Mouse (Mus musculus): ENCODE data around the gene Bysl. TPM values are rescaled to one million over a fixed set of nuclear protein-coding genes. Genes with fewer than 3 reads are reported as not detected.

Bysl gene
- polyA plus RNA-seq, 1 experiment from 2014 or later: 31.5 TPM

DNA sequence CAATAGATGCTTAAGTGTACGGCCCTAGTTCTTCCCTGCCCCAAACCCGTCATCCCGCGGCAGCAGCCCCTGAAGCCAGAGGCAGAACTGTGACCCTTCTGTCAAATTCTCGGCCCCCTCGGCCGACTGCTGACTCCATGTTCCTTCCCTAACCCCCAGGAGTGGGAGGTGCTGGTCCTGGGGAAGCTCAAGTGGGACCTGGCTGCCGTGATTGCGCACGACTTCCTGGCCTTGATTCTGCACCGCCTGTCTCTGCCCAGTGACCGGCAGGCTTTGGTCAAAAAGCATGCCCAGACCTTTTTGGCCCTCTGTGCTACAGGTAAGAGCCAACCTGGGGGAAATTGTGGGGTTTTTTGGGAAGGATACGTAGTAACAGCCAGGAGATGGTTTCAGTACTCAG, 14.0 kb downstream of the Bysl start:
- H3K4me3 ChIP-seq: no peak overlapping the region
- no peak for ATAC-seq (ENCODE audit: low FRiP score, low read depth)
- peaks cover 42% of the 10 kb centered on the region for H3K36me3 ChIP-seq
- WGBS: 52% methylated on average over 13 of the region's 13 CpGs
- no peaks in the 10 kb centered on the region for H3K27me3 ChIP-seq
- H3K9ac ChIP-seq (replicated peaks): no peak overlapping the region
- H3K4me2 ChIP-seq (replicated peaks): peak overlapping the region; percentile 95
- H3K4me1 ChIP-seq: peaks cover 49% of the 10 kb centered on the region
- no peaks in the 10 kb centered on the region for H3K9me3 ChIP-seq
- H3K27ac ChIP-seq (replicated peaks): no peak overlapping the region

DNA sequence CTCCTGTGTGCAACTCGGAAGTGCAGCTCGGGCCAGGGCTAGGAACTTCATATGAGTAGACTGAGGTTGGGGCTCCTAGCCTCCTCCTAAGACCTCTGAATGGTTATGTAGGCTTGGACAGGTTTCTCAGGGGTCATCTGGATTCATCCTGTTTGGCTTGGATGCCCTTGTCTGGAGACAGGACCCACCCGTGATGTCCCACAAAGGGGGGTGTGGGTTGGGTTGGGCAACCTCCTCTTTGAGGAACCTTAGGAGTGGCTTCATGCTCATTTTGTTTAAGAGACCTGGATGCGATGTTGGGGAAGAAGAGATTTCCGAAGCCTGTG, 14.5 kb downstream of the Bysl start:
- Histone ChIP-seq H3K9me3 (no peaks in the 10 kb centered on the region), H3K27ac (replicated peaks) (peak overlapping the region; percentile 93), H3K36me3 (peaks cover 38% of the 10 kb centered on the region), H3K9ac (replicated peaks) (peak overlapping the region; percentile 45), H3K4me3 (no peak overlapping the region), H3K4me1 (peaks cover 49% of the 10 kb centered on the region), H3K4me2 (replicated peaks) (peak overlapping the region; percentile 95), H3K27me3 (no peaks in the 10 kb centered on the region)
- WGBS: 44% methylated on average over 5 of the region's 5 CpGs
- no peak for ATAC-seq (ENCODE audit: low FRiP score, low read depth)

DNA sequence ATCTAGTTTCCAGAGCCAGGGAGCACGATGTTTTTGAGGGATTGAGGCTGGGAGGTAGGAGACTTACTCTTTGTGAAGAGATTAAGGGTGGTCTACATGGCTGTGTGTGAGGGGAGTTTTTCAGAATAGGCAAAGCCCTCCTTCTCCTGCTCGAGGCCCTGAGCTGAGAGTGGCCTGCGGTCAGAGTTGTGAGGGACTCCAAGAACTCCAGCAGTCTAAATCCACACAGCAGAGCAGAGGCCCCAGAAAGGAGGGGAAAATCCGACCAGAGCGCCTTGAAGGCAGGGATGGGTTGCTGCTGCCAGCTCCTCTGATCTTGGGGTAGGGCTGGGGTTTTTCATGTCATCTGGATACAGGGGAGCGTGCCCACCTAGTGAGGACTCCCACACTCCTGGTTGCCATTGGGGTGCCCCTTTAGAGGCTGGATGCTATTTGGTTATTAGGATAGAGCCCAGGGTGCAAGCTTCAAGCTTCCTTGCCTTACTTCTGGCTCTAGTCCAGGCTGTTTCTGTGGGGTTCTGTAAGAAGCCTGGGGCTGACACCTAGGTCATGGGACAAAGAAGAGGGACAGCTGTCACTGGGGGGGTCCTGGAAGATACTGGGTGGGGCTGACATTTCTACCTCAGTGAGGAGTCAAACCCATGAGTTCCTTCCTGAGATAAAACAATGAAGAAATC, 15.0 kb downstream of the Bysl start:
- Histone ChIP-seq H3K9ac (replicated peaks) (peak overlapping the region; percentile 45), H3K4me3 (peak overlapping the region; percentile 75), H3K36me3 (peaks cover 33% of the 10 kb centered on the region), H3K4me2 (replicated peaks) (peak overlapping the region; percentile 95), H3K4me1 (peaks cover 49% of the 10 kb centered on the region), H3K27me3 (no peaks in the 10 kb centered on the region), H3K9me3 (no peaks in the 10 kb centered on the region), H3K27ac (replicated peaks) (peak overlapping the region; percentile 93)
- WGBS: 17% methylated on average over 6 of the region's 6 CpGs
- no peak; the same call in 1 of the 2 replicates for ATAC-seq (ENCODE audit: low FRiP score, low read depth)

DNA sequence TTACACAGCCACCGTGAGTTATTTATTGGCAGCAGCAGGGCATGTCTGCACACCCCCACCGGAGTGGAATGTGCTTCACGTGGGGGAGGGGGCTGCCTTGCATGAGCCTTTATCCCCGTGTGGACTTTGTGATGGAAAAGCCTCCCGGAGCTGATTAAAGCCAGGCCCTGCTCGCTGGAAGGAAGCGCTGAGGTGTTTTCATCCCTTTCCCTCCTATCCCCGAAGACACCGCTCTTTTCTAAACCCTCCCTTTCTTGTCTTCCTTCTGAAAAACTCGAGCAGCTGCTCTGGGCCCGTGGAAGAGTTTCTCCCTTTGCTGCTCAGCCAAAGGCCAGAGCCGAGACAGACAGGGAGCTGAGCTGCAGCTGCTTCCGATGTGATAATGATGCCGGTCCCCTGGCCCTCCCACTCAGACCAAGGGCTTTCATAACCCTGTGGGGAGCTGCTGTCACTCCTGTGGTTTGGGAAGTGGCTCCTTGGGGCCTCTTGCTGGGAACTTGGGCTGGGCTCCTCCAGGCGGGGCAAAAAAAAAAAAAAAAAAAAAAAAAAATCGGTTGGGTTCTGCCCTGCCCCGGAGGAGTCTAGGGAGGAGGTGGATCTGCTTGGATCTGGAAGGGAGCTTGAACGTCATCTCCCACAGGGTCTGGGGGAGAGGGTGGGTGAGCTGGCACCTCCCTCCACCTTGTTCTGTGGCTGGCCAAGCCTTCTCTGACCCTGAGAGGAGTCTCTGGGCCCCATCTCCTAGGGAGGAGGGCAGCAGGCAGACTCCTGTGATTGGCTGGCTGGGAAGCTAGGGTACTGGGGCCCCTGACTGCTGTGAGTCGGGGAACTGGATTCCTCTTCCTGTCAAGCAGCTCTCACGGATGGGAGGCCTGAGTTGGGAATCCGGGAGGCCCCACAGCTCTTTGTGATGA, 15.8 kb downstream of the Bysl start:
- Histone ChIP-seq H3K9me3 (no peaks in the 10 kb centered on the region), H3K4me1 (peaks cover 49% of the 10 kb centered on the region), H3K27me3 (no peaks in the 10 kb centered on the region), H3K36me3 (peaks cover 25% of the 10 kb centered on the region), H3K4me3 (peak overlapping the region; percentile 75), H3K27ac (replicated peaks) (peak overlapping the region; percentile 93), H3K4me2 (replicated peaks) (peak overlapping the region; percentile 95), H3K9ac (replicated peaks) (peak overlapping the region; percentile 79)
- WGBS: 0% methylated on average over 21 of the region's 21 CpGs
- ATAC-seq (ENCODE audit: low FRiP score, low read depth): peak; percentile 69

DNA sequence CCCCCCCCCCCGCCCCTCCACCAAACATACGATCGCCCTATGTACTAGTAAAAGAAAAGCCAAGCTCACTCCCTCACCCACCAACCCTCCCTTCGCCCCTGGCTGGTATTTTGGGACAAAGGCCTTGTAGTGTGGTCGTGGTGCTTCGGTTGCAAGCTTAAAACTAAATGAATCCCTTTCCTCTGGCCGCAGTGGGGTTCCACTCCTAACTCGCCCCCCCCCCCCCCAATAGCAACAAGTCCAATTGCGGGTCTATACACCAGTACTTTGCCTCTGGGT, 16.4 kb downstream of the Bysl start:
- Histone ChIP-seq H3K36me3 (peaks cover 19% of the 10 kb centered on the region), H3K4me3 (peak overlapping the region; percentile 75), H3K27ac (replicated peaks) (peak overlapping the region; percentile 93), H3K9ac (replicated peaks) (peak overlapping the region; percentile 79), H3K4me2 (replicated peaks) (peak overlapping the region; percentile 95), H3K9me3 (no peaks in the 10 kb centered on the region), H3K4me1 (peaks cover 49% of the 10 kb centered on the region), H3K27me3 (no peaks in the 10 kb centered on the region)
- WGBS: 0% methylated on average over 9 of the region's 9 CpGs
- ATAC-seq (ENCODE audit: low FRiP score, low read depth): no peak

DNA sequence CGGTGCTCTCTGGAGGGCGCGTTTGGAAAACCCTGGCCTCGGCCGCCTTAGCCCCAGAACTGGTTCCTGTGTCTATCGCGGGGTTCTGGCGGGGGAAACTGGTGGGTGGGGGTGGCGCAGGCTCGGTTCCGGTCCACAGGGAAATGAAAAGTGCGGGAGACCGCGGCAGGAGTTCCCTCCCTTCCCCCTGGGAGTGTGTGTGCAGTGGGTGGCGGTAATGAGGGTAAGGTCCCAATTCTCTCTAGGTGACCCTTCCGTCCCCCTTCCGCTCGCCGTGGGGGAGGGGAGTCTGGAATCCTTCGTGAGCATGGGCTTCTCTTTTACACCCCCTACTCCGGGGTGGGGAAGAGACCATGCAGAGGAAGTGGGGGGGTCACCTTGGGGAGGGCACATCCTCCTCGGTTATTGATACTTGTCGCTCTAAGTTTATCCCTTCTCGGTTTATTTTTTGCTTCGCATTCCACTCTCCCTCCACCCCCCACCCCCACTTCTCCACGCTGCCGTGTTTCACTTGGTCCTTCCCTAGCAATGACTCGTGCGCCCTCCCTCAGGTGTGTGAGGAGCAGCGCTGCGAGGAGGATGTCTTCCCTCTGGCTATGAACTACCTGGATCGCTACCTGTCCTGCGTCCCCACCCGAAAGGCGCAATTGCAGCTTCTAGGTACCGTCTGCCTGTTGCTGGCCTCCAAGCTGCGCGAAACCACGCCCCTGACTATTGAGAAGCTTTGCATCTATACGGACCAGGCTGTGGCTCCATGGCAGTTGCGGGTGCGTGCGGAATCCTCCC, 16.9 kb downstream of the Bysl start:
- peak overlapping the region; percentile 95 for H3K4me2 ChIP-seq (replicated peaks)
- H3K4me3 ChIP-seq: peak overlapping the region; percentile 75
- peaks cover 49% of the 10 kb centered on the region for H3K4me1 ChIP-seq
- no peaks in the 10 kb centered on the region for H3K9me3 ChIP-seq
- WGBS: under 1% methylated on average over 43 of the region's 43 CpGs
- H3K27ac ChIP-seq (replicated peaks): peak overlapping the region; percentile 93
- H3K36me3 ChIP-seq: peaks cover 13% of the 10 kb centered on the region; the same call in 1 of the 2 replicates
- no peak for ATAC-seq (ENCODE audit: low FRiP score, low read depth)
- H3K27me3 ChIP-seq: no peaks in the 10 kb centered on the region
- H3K9ac ChIP-seq (replicated peaks): peak overlapping the region; percentile 79

DNA sequence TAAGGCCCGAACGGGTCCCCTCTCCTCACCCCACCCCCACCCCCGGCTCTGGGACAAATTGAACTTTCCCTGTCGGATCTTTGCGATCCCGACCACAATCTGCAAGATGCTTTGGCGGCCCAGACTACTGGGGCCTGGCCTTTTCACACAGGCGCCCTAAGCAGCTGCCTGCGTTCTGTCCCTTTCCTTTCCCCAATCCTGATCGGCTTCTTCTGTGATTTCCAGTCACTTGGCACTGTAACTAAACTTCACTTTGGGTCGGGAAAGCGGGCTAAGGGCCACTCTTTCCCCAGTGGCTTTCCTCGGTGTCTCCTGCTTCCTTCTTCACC, 17.5 kb downstream of the Bysl start:
- Histone ChIP-seq H3K4me1 (peaks cover 49% of the 10 kb centered on the region), H3K36me3 (peaks cover 8% of the 10 kb centered on the region; the same call in 1 of the 2 replicates), H3K9ac (replicated peaks) (peak overlapping the region; percentile 79), H3K9me3 (no peaks in the 10 kb centered on the region), H3K4me3 (peak overlapping the region; percentile 75), H3K4me2 (replicated peaks) (peak overlapping the region; percentile 95), H3K27me3 (no peaks in the 10 kb centered on the region), H3K27ac (replicated peaks) (peak overlapping the region; percentile 93)
- no peak for ATAC-seq (ENCODE audit: low FRiP score, low read depth)
- WGBS: 0% methylated on average over 13 of the region's 13 CpGs

DNA sequence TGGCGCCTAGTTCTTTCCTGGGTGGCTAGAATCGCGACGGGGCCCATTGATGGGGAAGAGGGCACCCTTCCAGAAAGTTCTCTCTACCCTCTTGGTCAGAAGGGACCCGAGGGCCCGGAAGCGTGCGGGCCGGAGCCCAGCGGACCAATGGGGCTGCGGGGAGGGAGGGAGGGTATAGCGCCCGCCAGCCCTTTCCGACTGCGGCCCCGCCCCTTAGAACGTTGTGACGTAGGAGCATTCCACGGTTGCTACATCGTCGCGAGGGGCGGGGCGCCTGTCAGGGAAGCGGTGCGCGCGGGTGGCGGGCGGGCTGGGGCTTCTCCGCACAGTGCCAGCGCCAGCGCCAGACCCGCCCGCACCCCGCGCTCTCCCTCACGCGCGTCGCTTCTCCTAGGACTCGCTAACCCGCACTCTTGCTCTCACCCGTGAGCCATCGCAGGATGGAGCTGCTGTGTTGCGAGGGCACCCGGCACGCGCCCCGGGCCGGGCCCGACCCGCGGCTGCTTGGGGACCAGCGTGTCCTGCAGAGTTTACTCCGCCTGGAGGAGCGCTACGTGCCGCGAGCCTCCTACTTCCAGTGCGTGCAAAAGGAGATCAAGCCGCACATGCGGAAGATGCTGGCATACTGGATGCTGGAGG, 18.0 kb downstream of the Bysl start:
- WGBS: under 1% methylated on average over 59 of the region's 63 CpGs
- Histone ChIP-seq H3K4me1 (peaks cover 48% of the 10 kb centered on the region), H3K27me3 (no peaks in the 10 kb centered on the region)

DNA sequence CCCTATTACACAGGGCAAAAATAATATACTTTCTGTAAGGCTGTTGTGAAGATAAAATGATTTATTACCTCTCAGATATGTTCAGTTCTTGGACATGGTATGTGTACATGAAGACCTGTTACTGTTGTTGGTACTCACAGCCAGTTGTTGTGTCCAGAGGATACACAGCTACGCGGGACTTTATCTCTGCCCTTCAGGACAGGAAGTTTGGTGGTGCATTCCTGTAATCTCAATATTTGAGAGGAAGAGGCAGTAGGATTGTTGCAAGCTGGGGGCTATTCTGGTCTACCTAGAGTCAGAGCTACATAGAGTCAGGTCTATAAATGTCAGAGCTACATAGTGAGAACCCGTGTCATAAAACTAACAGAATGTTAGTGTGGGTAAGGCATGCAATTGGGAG, 20.2 kb downstream of the Bysl start:
- H3K27me3 ChIP-seq: no peaks in the 10 kb centered on the region
- no peak overlapping the region for H3K27ac ChIP-seq (replicated peaks)
- no peaks in the 10 kb centered on the region for H3K36me3 ChIP-seq
- peaks cover 28% of the 10 kb centered on the region for H3K4me1 ChIP-seq
- no peak overlapping the region for H3K9ac ChIP-seq (replicated peaks)
- 88% methylated on average over 3 of the region's 3 CpGs for WGBS
- no peak for ATAC-seq (ENCODE audit: low FRiP score, low read depth)
- H3K9me3 ChIP-seq: no peaks in the 10 kb centered on the region
- H3K4me3 ChIP-seq: no peak overlapping the region
- H3K4me2 ChIP-seq (replicated peaks): no peak overlapping the region

More for the DNA sequence above, 18.0 kb downstream of the Bysl start:
- H3K4me3 ChIP-seq: peak overlapping the region; percentile 75
- no peaks in the 10 kb centered on the region for H3K9me3 ChIP-seq
- H3K9ac ChIP-seq (replicated peaks): peak overlapping the region; percentile 79
- H3K4me2 ChIP-seq (replicated peaks): peak overlapping the region; percentile 95
- ATAC-seq (ENCODE audit: low FRiP score, low read depth): peak; percentile 77
- 0 out of 2 replicates have a peak, but pooled peaks cover 3% of the 10 kb centered on the region for H3K36me3 ChIP-seq
- peak overlapping the region; percentile 93 for H3K27ac ChIP-seq (replicated peaks)

DNA sequence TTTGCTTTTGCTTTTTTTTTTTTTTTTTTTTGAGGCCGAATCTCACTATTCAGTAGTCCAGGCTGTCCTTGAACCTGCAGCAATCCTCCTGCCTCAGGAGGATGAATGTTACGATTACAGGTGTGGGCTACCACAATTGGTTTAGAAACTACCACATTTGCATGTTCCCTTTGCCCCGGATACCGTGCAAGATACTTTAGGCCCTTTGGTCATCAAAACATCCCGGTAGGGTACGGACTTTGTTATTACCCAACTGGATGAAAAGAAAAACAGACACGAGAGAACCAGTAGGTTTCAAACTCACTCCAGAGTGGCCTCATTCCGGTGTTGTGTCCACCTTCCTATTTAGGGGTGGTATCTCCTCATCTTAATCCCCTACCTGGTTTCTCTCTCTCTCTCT, 22.8 kb downstream of the Bysl start:
- Histone ChIP-seq H3K4me3 (no peak overlapping the region), H3K4me2 (replicated peaks) (no peak overlapping the region), H3K9ac (replicated peaks) (no peak overlapping the region), H3K27ac (replicated peaks) (no peak overlapping the region), H3K36me3 (no peaks in the 10 kb centered on the region), H3K9me3 (no peaks in the 10 kb centered on the region), H3K4me1 (peaks cover 5% of the 10 kb centered on the region), H3K27me3 (no peaks in the 10 kb centered on the region)
- WGBS: 82% methylated on average over 8 of the region's 8 CpGs
- no peak for ATAC-seq (ENCODE audit: low FRiP score, low read depth)

DNA sequence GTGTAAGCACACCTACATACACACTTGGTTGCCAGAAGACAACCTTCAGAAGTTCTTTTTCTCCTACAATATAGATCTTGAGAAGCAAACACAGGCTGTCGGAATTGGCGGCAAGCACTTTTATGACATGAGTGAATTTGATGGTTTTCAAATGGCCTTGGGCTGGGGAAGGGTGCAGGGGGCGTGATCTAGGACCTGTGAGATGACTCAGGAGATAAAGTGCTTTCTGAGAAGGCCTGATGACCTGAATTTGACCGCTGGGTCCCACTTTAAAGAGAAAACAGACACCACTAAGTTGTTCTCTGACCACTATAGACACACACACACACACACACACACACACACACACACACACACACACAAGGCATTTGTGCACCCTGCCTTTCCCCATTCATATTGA, 30.3 kb downstream of the Bysl start:
- H3K4me3 ChIP-seq: no peak overlapping the region
- WGBS: 89% methylated on average over 4 of the region's 4 CpGs
- H3K9ac ChIP-seq (replicated peaks): no peak overlapping the region
- H3K9me3 ChIP-seq: no peaks in the 10 kb centered on the region
- H3K36me3 ChIP-seq: no peaks in the 10 kb centered on the region
- H3K27me3 ChIP-seq: no peaks in the 10 kb centered on the region
- H3K27ac ChIP-seq (replicated peaks): no peak overlapping the region
- H3K4me1 ChIP-seq: no peaks in the 10 kb centered on the region
- ATAC-seq (ENCODE audit: low FRiP score, low read depth): no peak
- no peak overlapping the region for H3K4me2 ChIP-seq (replicated peaks)

Measured in midbrain, embryonic 12.5 days (tissue).